Mouse (Mus musculus) CH12.LX (cell line): Measurements from ENCODE around the gene BC067074. TPM values are rescaled to one million over a fixed set of nuclear protein-coding genes. Genes with fewer than 3 reads are reported as not detected.

Source experiments
- DNase-seq: peaks from one replicate; pipeline ENCODE4 v3.0.0-alpha.2; 2013; ENCODE audit errors: extremely low read depth
- H3K27ac ChIP-seq: 2 replicates; pipeline ENCODE4 v1.5.1; 2012; ENCODE audit warnings: low read depth, mild to moderate bottlenecking, control low read depth, moderate library complexity; ENCODE audit not compliant: insufficient read depth
- H3K27me3 ChIP-seq: replicated peaks from 2 replicates; pipeline ENCODE3; 2012; ENCODE audit warnings: inconsistent platforms
- H3K36me3 ChIP-seq, 2 experiments: replicated peaks in 1 of 2; 2 replicates each; pipeline versions ENCODE3 to v1.6.1; 2012; ENCODE audit warnings: inconsistent platforms in 1 of 2, low read length in 1 of 2, mild to moderate bottlenecking in 1 of 2, mixed read lengths in 1 of 2, moderate library complexity in 1 of 2; ENCODE audit not compliant: control insufficient read depth in 1 of 2, insufficient read depth in 1 of 2
- H3K4me1 ChIP-seq, 2 experiments: 2 replicates each; pipeline ENCODE4 v1.6.1; 2012; ENCODE audit warnings: inconsistent platforms in 1 of 2, moderate library complexity in 1 of 2; ENCODE audit not compliant: insufficient read depth in 2 of 2, control insufficient read depth in 1 of 2
- H3K4me2 ChIP-seq: 2 replicates; pipeline ENCODE4 v1.6.1; 2012; ENCODE audit warnings: low read depth, mild to moderate bottlenecking, control low read depth; ENCODE audit not compliant: poor library complexity, insufficient read depth, severe bottlenecking
- H3K4me3 ChIP-seq, 3 experiments: fragments of 150-350 bp in 1 of 3; sonication (generic) in 1 of 3; replicated peaks in 1 of 3; 2 replicates each; pipeline versions ENCODE3 to v1.5.1; 2011 to 2012; ENCODE audit warnings: low read depth in 2 of 3, low read length in 2 of 3, mild to moderate bottlenecking in 2 of 3, moderate library complexity in 2 of 3, control low read depth in 1 of 3, improper control_type of control experiment in 1 of 3, inconsistent platforms in 1 of 3, mixed read lengths in 1 of 3; ENCODE audit not compliant: poor library complexity in 1 of 3
- H3K79me2 ChIP-seq: replicated peaks from 2 replicates; pipeline ENCODE4 v1.6.1; 2012; ENCODE audit warnings: mild to moderate bottlenecking, moderate library complexity; ENCODE audit not compliant: control insufficient read depth, poor library complexity, insufficient read depth, severe bottlenecking; ENCODE audit errors: extremely low read depth
- H3K9ac ChIP-seq: 2 replicates; pipeline ENCODE4 v1.6.1; 2012; ENCODE audit warnings: low read depth, mild to moderate bottlenecking, control low read depth, moderate library complexity; ENCODE audit not compliant: insufficient read depth
- H3K9me3 ChIP-seq: replicated peaks from 2 replicates; pipeline ENCODE3; 2012; ENCODE audit warnings: low read length, inconsistent platforms, mixed read lengths
- BHLHE40 ChIP-seq: IDR thresholded peaks from 2 replicates; pipeline ENCODE4 v1.6.1; 2011; ENCODE audit warnings: mild to moderate bottlenecking, low read depth, low read length, improper control_type of control experiment
- CHD1 ChIP-seq: IDR thresholded peaks from 2 replicates; pipeline ENCODE4 v1.6.1; 2012; ENCODE audit warnings: low read depth, low read length, improper control_type of control experiment, inconsistent platforms
- CHD2 ChIP-seq: IDR thresholded peaks from 2 replicates; pipeline ENCODE4 v1.6.1; 2011; ENCODE audit warnings: low read length, improper control_type of control experiment
- E2F4 ChIP-seq: IDR thresholded peaks from 2 replicates; pipeline ENCODE4 v1.6.1; 2011; ENCODE audit warnings: low read depth, low read length, improper control_type of control experiment; ENCODE audit not compliant: insufficient replicate concordance
- ELF1 ChIP-seq: IDR thresholded peaks from 2 replicates; pipeline ENCODE4 v1.6.1; 2014; ENCODE audit warnings: low read depth, mild to moderate bottlenecking, inconsistent platforms, low read length, improper control_type of control experiment
- EP300 ChIP-seq: IDR thresholded peaks from 2 replicates; pipeline ENCODE4 v1.6.1; 2011; ENCODE audit warnings: low read length, improper control_type of control experiment
- ETS1 ChIP-seq: conservative IDR thresholded peaks from 2 replicates; pipeline ENCODE4 v1.6.1; 2012; ENCODE audit warnings: low read depth, mild to moderate bottlenecking, inconsistent platforms, low read length, improper control_type of control experiment, moderate library complexity
- GABPA ChIP-seq: IDR thresholded peaks from 2 replicates; pipeline ENCODE4 v1.6.1; 2012; ENCODE audit warnings: low read depth, low read length, improper control_type of control experiment, inconsistent platforms; ENCODE audit not compliant: insufficient replicate concordance
- IRF4 ChIP-seq: IDR thresholded peaks from 2 replicates; pipeline ENCODE4 v1.6.1; 2014; ENCODE audit warnings: low read depth, mild to moderate bottlenecking, inconsistent platforms, low read length, improper control_type of control experiment
- JUN ChIP-seq: IDR thresholded peaks from 2 replicates; pipeline ENCODE4 v1.6.1; 2011; ENCODE audit warnings: low read depth, mild to moderate bottlenecking, low read length, improper control_type of control experiment, moderate library complexity; ENCODE audit not compliant: insufficient read depth
- KAT2A ChIP-seq: IDR thresholded peaks from 2 replicates; pipeline ENCODE4 v1.6.1; 2012; ENCODE audit warnings: low read length, improper control_type of control experiment, inconsistent platforms; ENCODE audit not compliant: insufficient replicate concordance
- MAFK ChIP-seq: IDR thresholded peaks from 2 replicates; pipeline ENCODE4 v1.6.1; 2011; ENCODE audit warnings: low read length, improper control_type of control experiment; ENCODE audit not compliant: insufficient replicate concordance
- MAX ChIP-seq: IDR thresholded peaks from 2 replicates; pipeline ENCODE4 v1.6.1; 2011; ENCODE audit warnings: low read length, improper control_type of control experiment
- MAZ ChIP-seq: IDR thresholded peaks from 2 replicates; pipeline ENCODE4 v1.6.1; 2012; ENCODE audit warnings: low read depth, mild to moderate bottlenecking, inconsistent platforms, low read length, improper control_type of control experiment, moderate library complexity
- MEF2A ChIP-seq: IDR thresholded peaks from 2 replicates; pipeline ENCODE4 v1.6.1; 2014; ENCODE audit warnings: low read depth, mild to moderate bottlenecking, inconsistent platforms, low read length, improper control_type of control experiment, borderline replicate concordance
- MYC ChIP-seq: IDR thresholded peaks from 2 replicates; pipeline ENCODE4 v1.6.1; 2011; ENCODE audit warnings: low read depth, mild to moderate bottlenecking, improper control_type of control experiment, low read length
- NRF1 ChIP-seq: IDR thresholded peaks from 2 replicates; pipeline ENCODE4 v1.6.1; 2014; ENCODE audit warnings: low read depth, mild to moderate bottlenecking, inconsistent platforms, low read length, improper control_type of control experiment, moderate library complexity
- PAX5 ChIP-seq: IDR thresholded peaks from 2 replicates; pipeline ENCODE4 v1.6.1; 2012; ENCODE audit warnings: low read length, inconsistent platforms, mixed read lengths
- POLR2A ChIP-seq: IDR thresholded peaks from 2 replicates; pipeline ENCODE4 v1.6.1; 2011; ENCODE audit warnings: low read depth, mild to moderate bottlenecking, improper control_type of control experiment, low read length
- POLR2AphosphoS2 ChIP-seq: IDR thresholded peaks from 2 replicates; pipeline ENCODE4 v1.6.1; 2011; ENCODE audit warnings: low read depth, low read length, improper control_type of control experiment
- RAD21 ChIP-seq: IDR thresholded peaks from 2 replicates; pipeline ENCODE4 v1.6.1; 2011; ENCODE audit warnings: low read depth, mild to moderate bottlenecking, low read length, improper control_type of control experiment, moderate library complexity
- RCOR1 ChIP-seq: conservative IDR thresholded peaks from 2 replicates; pipeline ENCODE4 v1.6.1; 2012; ENCODE audit warnings: low read depth, mild to moderate bottlenecking, inconsistent platforms, low read length, improper control_type of control experiment
- SIN3A ChIP-seq: IDR thresholded peaks from 2 replicates; pipeline ENCODE4 v1.6.1; 2012; ENCODE audit warnings: low read length, improper control_type of control experiment, inconsistent platforms
- TBP ChIP-seq: conservative IDR thresholded peaks from 2 replicates; pipeline ENCODE4 v1.6.1; 2011; ENCODE audit warnings: low read depth, low read length, improper control_type of control experiment
- TCF12 ChIP-seq: IDR thresholded peaks from 2 replicates; pipeline ENCODE4 v1.6.1; 2014; ENCODE audit warnings: low read depth, mild to moderate bottlenecking, inconsistent platforms, low read length, improper control_type of control experiment
- UBTF ChIP-seq: IDR thresholded peaks from 2 replicates; pipeline ENCODE4 v1.6.1; 2012; ENCODE audit warnings: low read depth, mild to moderate bottlenecking, inconsistent platforms, low read length, improper control_type of control experiment, moderate library complexity
- USF1 ChIP-seq: IDR thresholded peaks from 2 replicates; pipeline ENCODE4 v1.6.1; 2014; ENCODE audit warnings: low read depth, mild to moderate bottlenecking, inconsistent platforms, low read length, improper control_type of control experiment
- USF2 ChIP-seq: conservative IDR thresholded peaks from 2 replicates; pipeline ENCODE4 v1.6.1; 2011; ENCODE audit warnings: low read depth, low read length, improper control_type of control experiment
- ZC3H11A ChIP-seq: IDR thresholded peaks from 2 replicates; pipeline ENCODE4 v1.6.1; 2012; ENCODE audit warnings: low read depth, mild to moderate bottlenecking, inconsistent platforms, low read length, improper control_type of control experiment
- ZKSCAN1 ChIP-seq: IDR thresholded peaks from 2 replicates; pipeline ENCODE4 v1.6.1; 2012; ENCODE audit warnings: low read depth, inconsistent platforms, low read length, improper control_type of control experiment, borderline replicate concordance
- ZMIZ1 ChIP-seq: IDR thresholded peaks from 2 replicates; pipeline ENCODE4 v1.6.1; 2012; ENCODE audit warnings: low read depth, mild to moderate bottlenecking, inconsistent platforms, low read length, improper control_type of control experiment
- ZNF384 ChIP-seq: IDR thresholded peaks from 2 replicates; pipeline ENCODE4 v1.6.1; 2012; ENCODE audit warnings: low read depth, low read length, improper control_type of control experiment, inconsistent platforms
- dilution Hi-C: fragments of 300-500 bp; cut with MboI; formaldehyde crosslinking; loops from 2 replicates; pipeline ENCODE4 v1.14.3; 2020; ENCODE audit warnings: low sequenced_read_pairs; ENCODE audit not compliant: extremely low pct_unique_long_range_greater_than_20kb, extremely low pct_ligation_motif_present
- in situ Hi-C: fragments of 300-500 bp; cut with MboI; formaldehyde crosslinking; loops from 3 replicates; pipeline ENCODE4 v1.14.3; 2019; ENCODE audit warnings: low sequenced_read_pairs, low pct_ligation_motif_present, low pct_unique_long_range_greater_than_20kb, mixed read lengths
- polyA plus RNA-seq: library from polyadenylated mRNA; unstranded; fragments of >175 nt; gene quantifications from 2 replicates; pipeline ENCODE4 v1.2.1, GENCODE M21; 2012; ENCODE audit warnings: low read depth; ENCODE audit not compliant: insufficient read length
- total RNA-seq, 2 experiments: library from RNA; depleted of rRNA; stranded (reverse); fragments of 300-350 nt in 1 of 2; fragments of >200 nt in 1 of 2; gene quantifications; 2 replicates each; pipeline ENCODE4 v1.2.3; 2012 to 2014

BC067074 gene
- total and polyA plus RNA-seq, 3 experiments: 0.93 TPM; not detected in 2

- Histone ChIP-seq H3K4me3 (no peak overlapping the region), H3K27ac (no peak overlapping the region), H3K36me3 (peaks cover 0 to 7% of the 10 kb centered on the region in 2 experiments), H3K27me3 (no peaks in the 10 kb centered on the region), H3K9me3 (no peaks in the 10 kb centered on the region), H3K79me2 (no peaks in the 10 kb centered on the region), H3K4me2 (no peak overlapping the region), H3K4me1 (peaks cover 12 to 27% of the 10 kb centered on the region in 2 experiments), H3K9ac (no peak overlapping the region)
- DNase-seq: no peak
- TF ChIP-seq UBTF: no peak
- in situ Hi-C loops: no loop called here
- dilution Hi-C loops: no loop called here
Observed at GRCm38 (mm10) chr13:113365976-113366375, 73.0 kb downstream of the BC067074 start.

GRCm38 (mm10) chr13:113368931-113369579, 76.1 kb downstream of the BC067074 start:
- Histone ChIP-seq H3K79me2 (no peaks in the 10 kb centered on the region), H3K4me3 (peak overlapping the region in 1 of 3 experiments; percentile 38), H3K9me3 (no peaks in the 10 kb centered on the region), H3K27ac (no peak overlapping the region), H3K9ac (no peak overlapping the region), H3K27me3 (no peaks in the 10 kb centered on the region), H3K36me3 (peaks cover 0 to 4% of the 10 kb centered on the region in 2 experiments), H3K4me1 (peaks cover 12 to 30% of the 10 kb centered on the region in 2 experiments), H3K4me2 (peak overlapping the region; percentile 47)
- dilution Hi-C loops (no loop called here), in situ Hi-C loops (no loop called here)
- peak; percentile 65 for DNase-seq
- TF ChIP-seq ZC3H11A (no peak), E2F4 (no peak), NRF1 (no peak), TBP (no peak), ZKSCAN1 (no peak), USF1 (no peak), BHLHE40 (0 out of 2 replicates have a peak, but pooled peaks have one; percentile 5), JUN (no peak), KAT2A (no peak), MAZ (no peak), UBTF (no peak), USF2 (no peak), GABPA (no peak), ZNF384 (no peak), PAX5 (no peak), POLR2A (no peak), TCF12 (no peak), MEF2A (peak; percentile 39; the same call in 1 of the 2 replicates), ETS1 (peak; percentile 16; the same call in 1 of the 2 replicates), IRF4 (no peak), RCOR1 (no peak), CHD1 (no peak), RAD21 (no peak), ZMIZ1 (no peak), MAX (no peak; the same call in 1 of the 2 replicates), ELF1 (no peak), MAFK (no peak), POLR2AphosphoS2 (no peak), SIN3A (no peak), EP300 (peak; percentile 37), CHD2 (no peak), MYC (no peak)
